25 mouse cellular contexts compared by ENCODE assay signal in genomic region chr1:79803614-79804013, GRCm38 (mm10). TPM values are rescaled to one million over a fixed set of nuclear protein-coding genes. Genes with fewer than 3 reads are reported as not detected.
DNase-seq lines count a peak whose midpoint lies in the region; ATAC-seq and TF ChIP-seq lines count a peak whose summit lies in the region.
"Had no signal": no experiment of that assay in that cellular context is flagged by ENCODE, and none has a peak within 500 bp of the region (broad histone marks: within the 10 kb centered on the region; RNA-seq: fewer than 3 reads in every experiment).

No protein-coding gene starts in this region.

- H3K36me3 ChIP-seq in hindbrain, embryonic 12.5 days, result 0 out of 2 replicates have a peak, but pooled peaks cover 2% of the 10 kb centered on the region
- no peaks in the 10 kb centered on the region for H3K36me3 ChIP-seq in hindbrain, postnatal 0 days (ENCODE audit: insufficient read depth, low read length)
- H3K36me3 ChIP-seq in neural tube, embryonic 13.5 days, result peaks cover 17% of the 10 kb centered on the region
- H3K36me3 ChIP-seq in neural tube, embryonic 15.5 days, result peaks cover 6% of the 10 kb centered on the region; the same call in 1 of the 2 replicates
- H3K36me3 ChIP-seq: G1E had no signal

- H3K9me3 ChIP-seq in hindbrain, embryonic 12.5 days (replicated peaks), result no peaks in the 10 kb centered on the region
- H3K9me3 ChIP-seq in hindbrain, postnatal 0 days (ENCODE audit: low read length), result no peaks in the 10 kb centered on the region
- no peaks in the 10 kb centered on the region for H3K9me3 ChIP-seq in neural tube, embryonic 13.5 days
- H3K9me3 ChIP-seq in neural tube, embryonic 15.5 days (replicated peaks), result no peaks in the 10 kb centered on the region
- H3K9me3 ChIP-seq: embryonic facial prominence, embryonic 13.5 days; forebrain, embryonic 13.5 days; G1E; heart, embryonic 10.5 days had no signal

- H3K4me3 ChIP-seq in hindbrain, embryonic 12.5 days, result no peak overlapping the region
- H3K4me3 ChIP-seq in hindbrain, postnatal 0 days (ENCODE audit: low read length), result no peak overlapping the region
- H3K4me3 ChIP-seq in neural tube, embryonic 13.5 days, result no peak overlapping the region
- H3K4me3 ChIP-seq in neural tube, embryonic 15.5 days (replicated peaks), result no peak overlapping the region
- H3K4me3 ChIP-seq: embryonic facial prominence, embryonic 13.5 days; forebrain, embryonic 13.5 days; gastrocnemius, adult 2 months; heart, embryonic 10.5 days had no signal

- ATAC-seq in hindbrain, embryonic 12.5 days (ENCODE audit: low FRiP score), result no peak
- no peak for ATAC-seq in hindbrain, postnatal 0 days
- no peak for ATAC-seq in neural tube, embryonic 13.5 days (ENCODE audit: low read depth)
- no peak for ATAC-seq in neural tube, embryonic 15.5 days (ENCODE audit: low FRiP score)
- peak; percentile 87 for ATAC-seq in granulocyte monocyte progenitor cell, adult 5-6 weeks (replicated peaks; ENCODE audit: poor library complexity, severe bottlenecking)
- ATAC-seq: CD4-positive, CD25-positive, alpha-beta regulatory T cell, adult 4 months; forebrain, embryonic 13.5 days; inflammation-experienced regulatory T-cells, adult 6 months; intestine, postnatal 0 days had no signal

- WGBS in hindbrain, embryonic 12.5 days, result 82% methylated on average over 7 of the region's 7 CpGs
- 78% methylated on average over 7 of the region's 7 CpGs for WGBS in hindbrain, postnatal 0 days
- WGBS in neural tube, embryonic 13.5 days, result 64% methylated on average over 7 of the region's 7 CpGs
- 66% methylated on average over 7 of the region's 7 CpGs for WGBS in neural tube, embryonic 15.5 days

- TF ChIP-seq CTCF in hindbrain, postnatal 0 days (IDR thresholded peaks at IDR 0.05; ENCODE audit: low read depth), result no peak

- 0 out of 2 replicates have a peak overlapping the region, but pooled peaks have one; percentile 61 for H3K27ac ChIP-seq in hindbrain, embryonic 12.5 days
- no peak overlapping the region for H3K27ac ChIP-seq in hindbrain, postnatal 0 days
- H3K27ac ChIP-seq in neural tube, embryonic 13.5 days (replicated peaks), result peak overlapping the region; percentile 55; the same call in 1 of the 2 replicates
- no peak overlapping the region for H3K27ac ChIP-seq in neural tube, embryonic 15.5 days (replicated peaks)
- H3K27ac ChIP-seq: embryonic facial prominence, embryonic 13.5 days; forebrain, embryonic 13.5 days; gastrocnemius, adult 2 months; heart, embryonic 10.5 days; hindbrain, embryonic 14.5 days had no signal

- no peak overlapping the region for H3K9ac ChIP-seq in hindbrain, embryonic 12.5 days
- H3K9ac ChIP-seq in hindbrain, postnatal 0 days (replicated peaks; ENCODE audit: low read length), result no peak overlapping the region
- no peak overlapping the region for H3K9ac ChIP-seq in neural tube, embryonic 13.5 days
- H3K9ac ChIP-seq in neural tube, embryonic 15.5 days (replicated peaks), result no peak overlapping the region
- H3K9ac ChIP-seq: embryonic facial prominence, embryonic 13.5 days; forebrain, embryonic 13.5 days; hindbrain, embryonic 14.5 days had no signal

- H3K4me2 ChIP-seq in hindbrain, embryonic 12.5 days (replicated peaks), result no peak overlapping the region
- H3K4me2 ChIP-seq in hindbrain, postnatal 0 days (ENCODE audit: low read depth, low read length), result no peak overlapping the region
- no peak overlapping the region for H3K4me2 ChIP-seq in neural tube, embryonic 13.5 days
- H3K4me2 ChIP-seq in neural tube, embryonic 15.5 days, result no peak overlapping the region
- H3K4me2 ChIP-seq: embryonic facial prominence, embryonic 13.5 days; forebrain, embryonic 13.5 days; hindbrain, embryonic 14.5 days had no signal

- H3K4me1 ChIP-seq in hindbrain, embryonic 12.5 days, result no peaks in the 10 kb centered on the region
- no peaks in the 10 kb centered on the region for H3K4me1 ChIP-seq in hindbrain, postnatal 0 days (ENCODE audit: insufficient read depth, low read length)
- H3K4me1 ChIP-seq in neural tube, embryonic 13.5 days (replicated peaks), result peaks cover 21% of the 10 kb centered on the region
- peaks cover 4% of the 10 kb centered on the region; the same call in 1 of the 2 replicates for H3K4me1 ChIP-seq in neural tube, embryonic 15.5 days
- H3K4me1 ChIP-seq: forebrain, embryonic 13.5 days had no signal

- no peak for DNase-seq in hindbrain, postnatal 0 days (ENCODE audit: low spot score)
- DNase-seq in cerebellum, adult 8-10 months, result no peak
- no peak for DNase-seq in adrenal gland, adult 8-10 months
- DNase-seq: adrenal gland, postnatal 10 days; B cell, adult 2 months; cerebellum, adult 11 months; cerebellum, adult 9-10 months; cerebellum, postnatal 36 days; gastrocnemius, adult 2 months; gastrocnemius, postnatal 25 days; heart, adult 18-20 months; heart, postnatal 10 days; kidney, adult 8-10 months had no signal

- no peaks in the 10 kb centered on the region for H3K27me3 ChIP-seq in hindbrain, embryonic 12.5 days
- no peaks in the 10 kb centered on the region for H3K27me3 ChIP-seq in hindbrain, postnatal 0 days (ENCODE audit: insufficient read depth, low read length)
- H3K27me3 ChIP-seq in neural tube, embryonic 13.5 days, result no peaks in the 10 kb centered on the region
- no peaks in the 10 kb centered on the region for H3K27me3 ChIP-seq in neural tube, embryonic 15.5 days (replicated peaks)
- H3K27me3 ChIP-seq: embryonic facial prominence, embryonic 13.5 days; forebrain, embryonic 13.5 days had no signal

RNA-seq across cellular contexts. Expression of gene Wdfy1, which starts 27.7 kb away (rescaled TPM):
- polyA plus RNA-seq in hindbrain, embryonic 12.5 days (2016; fragmentation: Nextera tagmentation; extraction: Ambion mirVana), result 66.0 and 68.5 TPM in 2 replicates
- 68.0 and 77.7 TPM in 2 replicates for total RNA-seq in hindbrain, postnatal 0 days (2014; rRNA removed)
- polyA plus RNA-seq in hindbrain, postnatal 0 days (2015; fragmentation: Nextera tagmentation; extraction: Ambion mirVana), result 73.6 and 75.3 TPM in 2 replicates
- polyA plus RNA-seq in neural tube, embryonic 13.5 days (2015; fragmentation: Nextera tagmentation; extraction: Ambion mirVana), result 84.7 and 85.7 TPM in 2 replicates
- 96.3 and 104 TPM in 2 replicates for polyA plus RNA-seq in neural tube, embryonic 15.5 days (2015; fragmentation: Nextera tagmentation; extraction: Ambion mirVana)
- total RNA-seq in granulocyte monocyte progenitor cell, adult 5-6 weeks (2014; fragmentation: Nextera tagmentation), result 24.7 and 31.1 TPM in 2 replicates
- 8.6 and 10.5 TPM in 2 replicates for total RNA-seq in granulocyte monocyte progenitor cell, adult 5-6 weeks (2017)
- total RNA-seq in adrenal gland, adult 8-10 months (2022), result 10 to 100 TPM; 49.9 to 67.8 (median 54.9) TPM

RNA-seq across cellular contexts. Expression of gene Mrpl44, which starts 27.8 kb away (rescaled TPM):
- 47.6 and 48.2 TPM in 2 replicates for polyA plus RNA-seq in hindbrain, embryonic 12.5 days (2016; fragmentation: Nextera tagmentation; extraction: Ambion mirVana)
- 27.0 and 29.5 TPM in 2 replicates for total RNA-seq in hindbrain, postnatal 0 days (2014; rRNA removed)
- polyA plus RNA-seq in hindbrain, postnatal 0 days (2015; fragmentation: Nextera tagmentation; extraction: Ambion mirVana), result 35.3 and 37.2 TPM in 2 replicates
- 47.3 and 49.7 TPM in 2 replicates for polyA plus RNA-seq in neural tube, embryonic 13.5 days (2015; fragmentation: Nextera tagmentation; extraction: Ambion mirVana)
- polyA plus RNA-seq in neural tube, embryonic 15.5 days (2015; fragmentation: Nextera tagmentation; extraction: Ambion mirVana), result 40.3 and 43.9 TPM in 2 replicates
- 51.4 and 64.8 TPM in 2 replicates for total RNA-seq in granulocyte monocyte progenitor cell, adult 5-6 weeks (2014; fragmentation: Nextera tagmentation)
- 60.6 and 88.9 TPM in 2 replicates for total RNA-seq in granulocyte monocyte progenitor cell, adult 5-6 weeks (2017)
- total RNA-seq in adrenal gland, adult 8-10 months (2022), result 10 to 100 TPM; 47.6 to 68.9 (median 55.5) TPM

RNA-seq across cellular contexts. Expression of gene Serpine2, which starts 57.4 kb away (rescaled TPM):
- polyA plus RNA-seq in hindbrain, embryonic 12.5 days (2016; fragmentation: Nextera tagmentation; extraction: Ambion mirVana), result 156 and 157 TPM in 2 replicates
- 234 and 251 TPM in 2 replicates for total RNA-seq in hindbrain, postnatal 0 days (2014; rRNA removed)
- polyA plus RNA-seq in hindbrain, postnatal 0 days (2015; fragmentation: Nextera tagmentation; extraction: Ambion mirVana), result 505 and 540 TPM in 2 replicates
- 271 and 304 TPM in 2 replicates for polyA plus RNA-seq in neural tube, embryonic 13.5 days (2015; fragmentation: Nextera tagmentation; extraction: Ambion mirVana)
- polyA plus RNA-seq in neural tube, embryonic 15.5 days (2015; fragmentation: Nextera tagmentation; extraction: Ambion mirVana), result 382 and 384 TPM in 2 replicates
- 16.0 and 32.9 TPM in 2 replicates for total RNA-seq in granulocyte monocyte progenitor cell, adult 5-6 weeks (2014; fragmentation: Nextera tagmentation)
- total RNA-seq in granulocyte monocyte progenitor cell, adult 5-6 weeks (2017), result 40.2 and 41.1 TPM in 2 replicates
- total RNA-seq in adrenal gland, adult 8-10 months (2022), result 10 to 100 TPM; 12.5 to 24.0 (median 16.7) TPM
- polyA plus RNA-seq: G1E had no signal

Comparison
In these comparisons a context has a peak if more than half of its experiments do, and no peak if none do; other contexts are left out.
1. H3K27ac ChIP-seq: peak in hindbrain, embryonic 12.5 days (single experiment) and neural tube, embryonic 13.5 days (single experiment); none in hindbrain, postnatal 0 days (single experiment) and neural tube, embryonic 15.5 days (single experiment).